Mouse (Mus musculus) midbrain, embryonic 10.5 days (tissue): Measurements from ENCODE around the gene Rin1. TPM values are rescaled to one million over a fixed set of nuclear protein-coding genes. Genes with fewer than 3 reads are reported as not detected.

Source experiments
- DNase-seq: peaks from one replicate; pipeline ENCODE4 v3.0.0-alpha.2; 2017; ENCODE audit warnings: low spot score
- H3K27ac ChIP-seq: fragments of 300-500 bp; sonication (generic); replicated peaks from 2 replicates; pipeline ENCODE4 v1.5.1; 2016; ENCODE audit warnings: mild to moderate bottlenecking
- H3K27me3 ChIP-seq: fragments of 300-500 bp; sonication (generic); 2 replicates; pipeline ENCODE4 v1.6.1; 2016; ENCODE audit warnings: low read depth, mild to moderate bottlenecking; ENCODE audit not compliant: poor library complexity, severe bottlenecking
- H3K36me3 ChIP-seq: fragments of 300-500 bp; sonication (generic); 2 replicates; pipeline ENCODE4 v1.6.1; 2016; ENCODE audit warnings: mild to moderate bottlenecking, moderate library complexity
- H3K4me1 ChIP-seq: fragments of 300-500 bp; sonication (generic); 2 replicates; pipeline ENCODE4 v1.6.1; 2016
- H3K4me3 ChIP-seq: fragments of 300-500 bp; sonication (generic); 2 replicates; pipeline ENCODE4 v1.5.1; 2016; ENCODE audit warnings: mild to moderate bottlenecking, moderate library complexity
- H3K9me3 ChIP-seq: fragments of 300-500 bp; sonication (generic); replicated peaks from 2 replicates; pipeline ENCODE4 v1.6.1; 2016; ENCODE audit warnings: mild to moderate bottlenecking
- WGBS: fragments of 180-500 bp; shearing (Covaris S2); methylation state at CpG from one replicate; pipeline ENCODE4 v1.1.7; 2016; 5-methylcytosine and 5-hydroxymethylcytosine counted together
- polyA plus RNA-seq: library from polyadenylated mRNA; unstranded; fragments of >200 nt; fragmentation: Nextera tagmentation; extraction: Ambion mirVana; gene quantifications from 2 replicates; pipeline ENCODE4 v1.2.1, GENCODE M21; 2016

The Rin1 gene
- polyA plus RNA-seq, 1 experiment from 2014 or later = 2.8 TPM

DNA sequence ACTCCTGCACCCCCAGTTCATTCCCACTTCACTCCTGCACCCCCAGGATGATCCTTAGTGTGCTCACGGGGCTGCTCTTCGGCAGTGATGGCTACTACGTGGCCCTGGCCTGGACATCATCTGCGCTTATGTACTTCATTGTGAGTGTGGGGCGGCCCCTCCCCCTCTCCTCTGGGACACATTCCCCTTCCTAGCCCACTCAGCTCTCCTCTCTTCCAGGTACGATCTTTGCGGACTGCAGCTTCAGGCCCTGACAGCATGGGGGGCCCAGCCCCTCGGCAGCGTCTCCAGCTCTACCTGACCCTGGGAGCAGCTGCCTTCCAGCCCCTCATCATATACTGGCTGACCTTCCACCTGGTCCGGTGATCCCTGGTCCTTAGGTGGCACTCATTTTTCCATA lies 41.8 kb downstream of the Rin1 start:
- Histone ChIP-seq H3K27me3 (peaks cover 12% of the 10 kb centered on the region; the same call in 1 of the 2 replicates), H3K27ac (no peak overlapping the region), H3K4me3 (no peak overlapping the region), H3K9me3 (no peaks in the 10 kb centered on the region), H3K4me1 (peaks cover 59% of the 10 kb centered on the region), H3K36me3 (peaks cover 42% of the 10 kb centered on the region)
- 92% methylated on average over 10 of the region's 10 CpGs for WGBS
- no peak for DNase-seq

- Histone ChIP-seq H3K27me3 (peaks cover 13% of the 10 kb centered on the region; the same call in 1 of the 2 replicates), H3K27ac (peak overlapping the region; percentile 46), H3K36me3 (peaks cover 42% of the 10 kb centered on the region), H3K4me1 (peaks cover 66% of the 10 kb centered on the region), H3K4me3 (peak overlapping the region; percentile 80), H3K9me3 (no peaks in the 10 kb centered on the region)
- WGBS = 73% methylated on average over 12 of the region's 12 CpGs
- no peak for DNase-seq
Measured at GRCm38 (mm10) chr19:5093481-5094242, 43.4 kb downstream of the Rin1 start.

DNA sequence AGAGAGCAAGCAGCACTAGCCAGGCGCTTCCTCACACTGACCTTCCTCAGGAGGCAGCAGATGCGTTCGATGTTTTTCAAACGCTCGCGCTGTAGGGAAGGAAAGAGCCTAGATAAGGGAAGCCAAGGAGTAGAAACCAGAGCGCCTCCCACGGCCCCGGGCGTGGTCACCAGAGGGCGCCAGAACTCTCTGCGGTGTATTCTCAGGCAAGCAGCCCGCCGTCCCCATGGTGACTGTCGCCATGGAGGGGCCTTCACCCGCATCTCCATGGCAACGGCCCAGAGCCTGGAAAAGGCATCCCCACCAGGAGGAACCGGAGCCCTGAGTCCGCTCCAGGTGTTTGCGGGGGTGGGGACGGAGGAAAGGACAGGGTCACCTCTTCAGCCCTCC lies 44.0 kb downstream of the Rin1 start:
- peaks cover 66% of the 10 kb centered on the region for H3K4me1 ChIP-seq
- H3K36me3 ChIP-seq = peaks cover 44% of the 10 kb centered on the region
- H3K27ac ChIP-seq = peak overlapping the region; percentile 46
- peaks cover 13% of the 10 kb centered on the region; the same call in 1 of the 2 replicates for H3K27me3 ChIP-seq
- H3K9me3 ChIP-seq = no peaks in the 10 kb centered on the region
- WGBS = under 1% methylated on average over 21 of the region's 21 CpGs
- peak overlapping the region; percentile 80 for H3K4me3 ChIP-seq
- DNase-seq = peak; percentile 98

GRCm38 (mm10) chr19:5094746-5095417 lies 44.6 kb downstream of the Rin1 start:
- peak overlapping the region; percentile 39 for H3K27ac ChIP-seq
- peaks cover 46% of the 10 kb centered on the region for H3K36me3 ChIP-seq
- H3K4me3 ChIP-seq = peak overlapping the region; percentile 80
- peaks cover 13% of the 10 kb centered on the region for H3K27me3 ChIP-seq
- WGBS = 41% methylated on average over 11 of the region's 11 CpGs
- H3K4me1 ChIP-seq = peaks cover 68% of the 10 kb centered on the region
- no peaks in the 10 kb centered on the region for H3K9me3 ChIP-seq
- DNase-seq = peak; percentile 35

DNA sequence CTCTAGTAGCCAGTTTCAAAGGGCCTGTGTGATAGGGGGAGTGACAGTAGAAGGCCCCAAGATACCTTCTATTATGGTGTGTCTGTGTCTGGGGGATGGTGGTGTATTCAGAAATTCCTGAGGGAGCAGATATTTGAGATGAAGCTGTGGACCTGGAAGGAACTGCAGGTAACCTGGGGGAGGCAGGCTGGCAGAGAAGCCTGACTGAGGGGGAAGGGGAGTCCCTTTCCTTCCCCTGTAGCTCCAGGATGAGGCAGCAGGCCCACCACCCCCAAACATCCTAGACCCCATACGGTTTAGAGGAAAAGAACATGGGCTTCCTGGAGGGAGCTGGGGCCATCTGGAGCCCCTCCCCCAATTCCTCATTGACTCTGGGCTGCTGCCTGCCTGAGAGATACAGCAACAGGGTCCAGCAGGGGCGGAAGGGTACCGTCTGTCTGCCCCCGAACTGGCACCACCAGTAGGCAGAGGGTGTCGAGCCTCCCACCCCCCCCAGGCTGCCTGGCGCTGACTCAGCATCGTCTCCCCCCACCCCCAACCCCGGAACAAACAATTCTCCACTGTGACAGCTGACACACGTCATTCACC lies 45.7 kb downstream of the Rin1 start:
- H3K36me3 ChIP-seq = peaks cover 48% of the 10 kb centered on the region
- no peaks in the 10 kb centered on the region for H3K9me3 ChIP-seq
- WGBS = 12% methylated on average over 9 of the region's 9 CpGs
- peaks cover 13% of the 10 kb centered on the region for H3K27me3 ChIP-seq
- H3K4me1 ChIP-seq = peaks cover 68% of the 10 kb centered on the region
- no peak for DNase-seq
- peak overlapping the region; percentile 80 for H3K4me3 ChIP-seq
- peak overlapping the region; percentile 92; the same call in 1 of the 2 replicates for H3K27ac ChIP-seq

DNA sequence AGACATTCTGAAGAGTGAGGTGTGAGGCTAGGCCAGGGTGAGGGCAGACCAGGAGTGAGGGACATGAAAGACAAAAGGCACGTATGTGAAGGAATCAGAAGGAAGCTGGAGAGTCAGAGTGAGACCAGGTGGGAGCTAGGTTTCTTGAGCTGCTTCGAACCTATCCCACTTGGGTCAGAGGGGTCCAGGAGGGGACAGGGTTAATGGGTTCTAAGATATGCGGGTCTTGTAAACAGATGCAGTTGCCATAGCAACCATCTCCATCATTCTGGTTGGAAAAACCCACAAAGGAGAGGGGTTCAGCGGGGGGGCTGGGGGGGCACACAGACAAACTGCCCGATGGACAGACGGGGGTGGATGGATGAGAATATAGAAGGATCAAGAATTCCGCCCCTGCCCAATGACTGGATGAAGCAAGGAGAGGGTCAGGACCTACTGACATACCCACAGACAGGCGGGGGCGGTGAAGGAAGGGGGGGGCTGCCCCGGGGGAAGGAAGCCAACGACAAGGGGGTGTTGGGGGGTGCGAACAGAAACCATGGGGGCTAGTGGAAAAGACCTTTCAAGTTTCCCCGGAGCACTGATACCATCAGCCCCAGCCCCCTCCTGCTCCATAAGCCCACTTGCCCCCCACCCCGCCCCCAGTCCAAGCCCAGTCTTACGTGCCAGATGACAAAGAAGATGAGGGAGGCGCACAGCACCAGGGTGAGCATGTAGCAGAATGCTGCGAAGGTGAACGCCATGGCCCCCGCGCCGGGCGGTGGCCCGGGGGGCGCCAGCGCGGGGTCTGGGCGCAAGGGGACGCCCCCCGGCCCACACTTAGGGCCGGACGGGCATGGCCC lies 47.5 kb downstream of the Rin1 start:
- peaks cover 68% of the 10 kb centered on the region for H3K4me1 ChIP-seq
- peak overlapping the region; percentile 92 for H3K27ac ChIP-seq
- WGBS = 4% methylated on average over 31 of the region's 31 CpGs
- H3K27me3 ChIP-seq = peaks cover 13% of the 10 kb centered on the region
- peaks cover 48% of the 10 kb centered on the region for H3K36me3 ChIP-seq
- peak overlapping the region; percentile 80 for H3K4me3 ChIP-seq
- peak; percentile 45 for DNase-seq
- no peaks in the 10 kb centered on the region for H3K9me3 ChIP-seq

DNA sequence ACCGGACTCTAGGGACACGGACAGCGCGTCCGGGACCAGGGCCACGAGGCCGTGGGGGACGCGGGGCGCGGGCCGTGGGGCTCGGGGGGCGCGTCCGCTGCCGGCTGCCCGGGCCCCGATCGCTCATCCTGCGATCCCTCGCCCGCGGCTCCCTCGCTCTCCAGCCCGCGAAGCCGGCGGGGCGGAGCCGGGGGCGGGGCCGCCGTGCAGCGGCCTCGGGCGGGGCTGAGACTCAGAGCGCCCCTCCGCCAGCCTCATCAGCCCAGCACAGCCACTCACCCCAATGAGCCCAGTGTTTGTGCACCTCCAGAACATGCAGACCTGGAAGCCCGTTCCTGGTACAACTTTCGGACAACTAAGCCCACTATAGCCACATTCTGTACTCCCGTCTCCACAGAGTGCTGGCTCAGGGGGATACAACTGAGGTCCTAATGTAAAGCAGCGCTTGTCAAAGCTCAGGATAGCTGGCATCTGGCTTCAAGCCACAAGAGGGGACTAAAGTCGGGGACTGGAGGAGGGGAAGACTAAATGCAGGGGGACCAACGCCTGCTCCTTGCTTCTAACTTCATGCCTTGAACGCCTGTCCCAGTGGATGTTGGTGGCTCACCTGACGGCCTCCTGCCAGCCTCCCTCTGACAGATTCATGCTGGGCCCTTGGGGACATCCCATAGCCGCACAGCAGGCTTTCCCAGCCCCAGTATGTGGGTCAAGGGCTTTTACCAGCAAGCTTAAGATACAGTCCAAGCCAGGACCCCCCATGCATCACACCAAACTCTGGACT lies 48.3 kb downstream of the Rin1 start, which contains the start of gene Cnih2:
Cnih2 (minus strand) TSS at position 159 of the 781 bp plus-strand sequence.
- peaks cover 13% of the 10 kb centered on the region for H3K27me3 ChIP-seq
- peaks cover 62% of the 10 kb centered on the region for H3K4me1 ChIP-seq
- peak; percentile 71 for DNase-seq
- no peaks in the 10 kb centered on the region for H3K9me3 ChIP-seq
- WGBS = 2% methylated on average over 48 of the region's 48 CpGs
- peak within 1 kb of the TSS; percentile 80 for H3K4me3 ChIP-seq
- peak within 1 kb of the TSS; percentile 92 for H3K27ac ChIP-seq
- H3K36me3 ChIP-seq = peaks cover 48% of the 10 kb centered on the region

- peak overlapping the region; percentile 97 for H3K27ac ChIP-seq
- DNase-seq = no peak
- WGBS = 30% methylated on average over 9 of the region's 9 CpGs
- peaks cover 32% of the 10 kb centered on the region for H3K4me1 ChIP-seq
- H3K27me3 ChIP-seq = no peaks in the 10 kb centered on the region
- peaks cover 78% of the 10 kb centered on the region for H3K36me3 ChIP-seq
- peak overlapping the region; percentile 88 for H3K4me3 ChIP-seq
- H3K9me3 ChIP-seq = no peaks in the 10 kb centered on the region
Measured at GRCm38 (mm10) chr19:5106074-5106473, 55.8 kb downstream of the Rin1 start.

Other genes with a start within 250 kb of the Rin1 start
- gene Gm21992, start 238.9 kb upstream of the Rin1 start, polyA plus RNA-seq = 35.3 and 37.6 TPM in 2 replicates
- gene Rbm14, start 238.8 kb upstream of the Rin1 start, polyA plus RNA-seq = 136 TPM in 2 replicates
- gene Ccs, start 211.1 kb upstream of the Rin1 start, polyA plus RNA-seq = 41.6 and 43.1 TPM in 2 replicates
- 0.07 and 0.14 TPM in 2 replicates for gene Ccdc87, start 211.1 kb upstream of the Rin1 start, polyA plus RNA-seq
- gene Ctsf, start 195.4 kb upstream of the Rin1 start, polyA plus RNA-seq = 29.8 and 38.4 TPM in 2 replicates
- gene Actn3, start 172.6 kb upstream of the Rin1 start, polyA plus RNA-seq = 0.99 and 1.9 TPM in 2 replicates
- gene Zdhhc24, start 171.8 kb upstream of the Rin1 start, polyA plus RNA-seq = 14.6 and 17.7 TPM in 2 replicates
- 7.0 and 10.3 TPM in 2 replicates for gene Bbs1, start 143.9 kb upstream of the Rin1 start, polyA plus RNA-seq
- 197 and 214 TPM in 2 replicates for gene Dpp3, start 122.2 kb upstream of the Rin1 start, polyA plus RNA-seq
- 1.5 and 1.9 TPM in 2 replicates for gene Peli3, start 107.4 kb upstream of the Rin1 start, polyA plus RNA-seq
- 156 and 163 TPM in 2 replicates for gene Mrpl11, start 88.3 kb upstream of the Rin1 start, polyA plus RNA-seq
- not detected in 2 replicates for gene Npas4, start 60.2 kb upstream of the Rin1 start, polyA plus RNA-seq
- 7.4 and 8.6 TPM in 2 replicates for gene Slc29a2, start 26.6 kb upstream of the Rin1 start, polyA plus RNA-seq
- 39.4 and 42.1 TPM in 2 replicates for gene B4gat1, start 11.7 kb upstream of the Rin1 start, polyA plus RNA-seq
- 2.2 and 4.4 TPM in 2 replicates for gene AC124502.3, start 11.6 kb upstream of the Rin1 start, polyA plus RNA-seq
- 83.2 and 85.6 TPM in 2 replicates for gene Brms1, start 9.1 kb upstream of the Rin1 start, polyA plus RNA-seq
- gene Cd248, start 17.6 kb downstream of the Rin1 start, polyA plus RNA-seq = 25.3 and 34.1 TPM in 2 replicates
- 0.97 and 1.0 TPM in 2 replicates for gene Tmem151a, start 35.0 kb downstream of the Rin1 start, polyA plus RNA-seq
- 85.1 and 90.7 TPM in 2 replicates for gene Yif1a, start 38.1 kb downstream of the Rin1 start, polyA plus RNA-seq
- gene Cnih2, start 48.0 kb downstream of the Rin1 start, polyA plus RNA-seq = 42.2 and 72.4 TPM in 2 replicates
- 267 and 280 TPM in 2 replicates for gene Rab1b, start 56.6 kb downstream of the Rin1 start, polyA plus RNA-seq
- gene Klc2, start 68.1 kb downstream of the Rin1 start, polyA plus RNA-seq = 31.1 and 40.7 TPM in 2 replicates
- gene Pacs1, start 222.6 kb downstream of the Rin1 start, polyA plus RNA-seq = 21.3 and 23.7 TPM in 2 replicates
- gene Sf3b2, start 245.0 kb downstream of the Rin1 start, polyA plus RNA-seq = 468 and 500 TPM in 2 replicates
- gene Gal3st3, start 247.8 kb downstream of the Rin1 start, polyA plus RNA-seq = 10.8 and 15.4 TPM in 2 replicates